Mouse (Mus musculus) embryonic fibroblast, embryonic 13.5 days (primary cell): ENCODE results near the gene Wasf2.

Source experiments
- CTCF ChIP-seq: IDR thresholded peaks from 2 replicates; pipeline ENCODE4 v1.5.1; 2011; ENCODE audit warnings: mild to moderate bottlenecking, control low read depth, low read length, moderate library complexity, borderline replicate concordance; ENCODE audit not compliant: insufficient read depth
- POLR2A ChIP-seq: IDR thresholded peaks from 2 replicates; pipeline ENCODE4 v1.6.1; 2011; ENCODE audit warnings: low read depth, mild to moderate bottlenecking, control low read depth, low read length, moderate library complexity

DNA sequence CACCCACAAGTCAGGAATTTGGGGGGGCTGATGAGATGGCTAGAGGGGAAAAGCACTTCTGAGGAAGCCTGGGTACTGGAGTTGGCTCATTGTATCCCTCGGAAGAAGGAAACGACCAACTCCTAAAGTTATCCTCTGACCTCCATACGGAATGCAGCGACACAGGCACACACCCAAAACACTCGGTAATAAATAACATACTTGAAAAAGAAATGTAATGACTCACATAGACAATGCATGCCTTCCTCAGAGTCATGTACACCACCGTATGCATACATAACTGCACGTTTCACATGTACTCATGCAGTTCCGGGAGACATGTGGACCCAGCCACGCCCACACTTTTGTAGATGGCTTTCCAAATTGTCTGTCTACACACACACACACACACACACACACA is 41.0 kb upstream of the Wasf2 start:
- TF ChIP-seq POLR2A (no peak), CTCF (no peak)
